Mouse (Mus musculus): ENCODE data around the gene Mllt3.
"Not testable (repeated sequence)": the region's sequence is repeated elsewhere in the genome, so short reads cannot be mapped to it uniquely, and the experiment has no call there.

Gene Mllt3

GRCm38 (mm10) chr4:88011870-88012572, 21.1 kb downstream of the Mllt3 start:
- no peak for DNase-seq

GRCm38 (mm10) chr4:88010441-88010840, 22.7 kb downstream of the Mllt3 start:
- no peak for DNase-seq

- DNase-seq, result no peak
Measured at GRCm38 (mm10) chr4:88005801-88006200, 27.4 kb downstream of the Mllt3 start.

- no peak for DNase-seq
Measured at GRCm38 (mm10) chr4:88003159-88003948, 29.8 kb downstream of the Mllt3 start.

- DNase-seq, result no peak
Measured at GRCm38 (mm10) chr4:87991710-87992109, 41.5 kb downstream of the Mllt3 start.

- DNase-seq, result no peak
Measured at GRCm38 (mm10) chr4:87990940-87991339, 42.2 kb downstream of the Mllt3 start.

GRCm38 (mm10) chr4:87985281-87985680, 47.9 kb downstream of the Mllt3 start:
- no peak for DNase-seq

- peak; percentile 35 to 53 for DNase-seq
Measured at GRCm38 (mm10) chr4:87984589-87984988, 48.6 kb downstream of the Mllt3 start.

GRCm38 (mm10) chr4:87984091-87984490, 49.1 kb downstream of the Mllt3 start:
- DNase-seq, result no peak

- no peak for DNase-seq
Measured at GRCm38 (mm10) chr4:87982578-87982977, 50.6 kb downstream of the Mllt3 start.

- DNase-seq, result no peak
Measured at GRCm38 (mm10) chr4:87977820-87978448, 55.2 kb downstream of the Mllt3 start.

GRCm38 (mm10) chr4:87965836-87966235, 67.3 kb downstream of the Mllt3 start:
- no peak for DNase-seq

GRCm38 (mm10) chr4:87964890-87965289, 68.3 kb downstream of the Mllt3 start:
- not testable (repeated sequence) for DNase-seq

GRCm38 (mm10) chr4:87963773-87964076, 69.4 kb downstream of the Mllt3 start:
- no peak for DNase-seq

- no peak for DNase-seq
Measured at GRCm38 (mm10) chr4:87963055-87963772, 70.0 kb downstream of the Mllt3 start.

GRCm38 (mm10) chr4:87961872-87962271, 71.3 kb downstream of the Mllt3 start:
- no peak for DNase-seq

GRCm38 (mm10) chr4:87957852-87958251, 75.3 kb downstream of the Mllt3 start:
- no peak for DNase-seq

- no peak for DNase-seq
Measured at GRCm38 (mm10) chr4:87957198-87957597, 76.0 kb downstream of the Mllt3 start.

GRCm38 (mm10) chr4:87955132-87955531, 78.0 kb downstream of the Mllt3 start:
- DNase-seq, result no peak

GRCm38 (mm10) chr4:87954421-87955083, 78.6 kb downstream of the Mllt3 start:
- no peak for DNase-seq

- no peak for DNase-seq
Measured at GRCm38 (mm10) chr4:87953736-87954135, 79.4 kb downstream of the Mllt3 start.

GRCm38 (mm10) chr4:87953268-87953667, 79.9 kb downstream of the Mllt3 start:
- no peak for DNase-seq

GRCm38 (mm10) chr4:87949451-87949850, 83.7 kb downstream of the Mllt3 start:
- DNase-seq, result no peak
